Mouse (Mus musculus) G1E (cell line): ENCODE measurements around the gene Plekhg5. TPM values are rescaled to one million over a fixed set of nuclear protein-coding genes. Genes with fewer than 3 reads are reported as not detected.

Experiments
- ATAC-seq: 2 replicates; pipeline ENCODE4 v1.8.0; 2016; ENCODE audit warnings: mild to moderate bottlenecking; ENCODE audit not compliant: insufficient number of reproducible peaks, poor library complexity, low FRiP score, severe bottlenecking; ENCODE audit errors: extremely low read depth
- DNase-seq: peaks from one replicate; pipeline ENCODE4 v3.0.0; 2012; ENCODE audit warnings: low spot score
- H3K27me3 ChIP-seq: 2 replicates; pipeline ENCODE4 v1.6.1; 2012; ENCODE audit warnings: mild to moderate bottlenecking, low read length, inconsistent platforms; ENCODE audit not compliant: insufficient read depth
- H3K36me3 ChIP-seq: replicated peaks from 2 replicates; pipeline ENCODE3; 2012; ENCODE audit warnings: mild to moderate bottlenecking, inconsistent platforms
- H3K4me1 ChIP-seq: 2 replicates; pipeline ENCODE4 v1.6.1; 2012; ENCODE audit warnings: low read depth, low read length, inconsistent platforms, mixed read lengths; ENCODE audit not compliant: insufficient read depth
- H3K4me3 ChIP-seq: 2 replicates; pipeline ENCODE4 v1.5.1; 2012; ENCODE audit warnings: low read depth, mild to moderate bottlenecking, inconsistent platforms, low read length, moderate library complexity, mixed read lengths
- H3K9me3 ChIP-seq: replicated peaks from 2 replicates; pipeline ENCODE4 v1.6.1; 2012; ENCODE audit warnings: inconsistent platforms
- CTCF ChIP-seq: IDR thresholded peaks from 2 replicates; pipeline ENCODE4 v1.5.1; 2012; ENCODE audit warnings: low read depth, low read length, inconsistent platforms, mixed read lengths
- GATA1 ChIP-seq: IDR thresholded peaks from 2 replicates; pipeline ENCODE4 v1.6.1; 2012; ENCODE audit warnings: borderline replicate concordance, low read length, inconsistent platforms, mixed read lengths
- GATA2 ChIP-seq: IDR thresholded peaks from 2 replicates; pipeline ENCODE4 v1.6.1; 2012; ENCODE audit warnings: low read depth, low read length, inconsistent platforms, borderline replicate concordance
- POLR2AphosphoS5 ChIP-seq: IDR thresholded peaks from 2 replicates; pipeline ENCODE4 v1.6.1; 2012; ENCODE audit warnings: low read depth, low read length, inconsistent platforms; ENCODE audit not compliant: insufficient replicate concordance
- TAL1 ChIP-seq: conservative IDR thresholded peaks from 2 replicates; pipeline ENCODE4 v1.6.1; 2012; ENCODE audit warnings: low read depth, low read length, inconsistent platforms, mixed read lengths
- polyA plus RNA-seq: library from polyadenylated mRNA; stranded (reverse); fragments of >175 nt; gene quantifications from 2 replicates; pipeline ENCODE4 v1.2.3, GENCODE M21; 2012
- total RNA-seq, 2 experiments: library from RNA; stranded (forward) in 1 of 2; stranded (reverse) in 1 of 2; fragments of 200-1000 nt in 1 of 2; fragments of >200 nt in 1 of 2; fragmentation: Nextera tagmentation in 1 of 2; gene quantifications; 2 replicates each; pipeline ENCODE4 v1.2.3; 2014 to 2017

The Plekhg5 gene
- total and polyA plus RNA-seq, 3 experiments, result 1.7 to 4.0 (median 3.9) TPM

- no peak for DNase-seq
- TF ChIP-seq CTCF, result no peak
- no peak for TF ChIP-seq GATA1
- TF ChIP-seq GATA2, result no peak
- no peak for TF ChIP-seq POLR2AphosphoS5
- TF ChIP-seq TAL1, result no peak
- H3K4me3 ChIP-seq, result no peak overlapping the region
- ATAC-seq, result no peak
- peaks cover under 1% of the 10 kb centered on the region for H3K36me3 ChIP-seq
- peaks cover 39% of the 10 kb centered on the region for H3K27me3 ChIP-seq
- no peaks in the 10 kb centered on the region for H3K9me3 ChIP-seq
- peaks cover 10% of the 10 kb centered on the region for H3K4me1 ChIP-seq
These were observed 4.1 kb upstream of the Plekhg5 start for GRCm38 (mm10) chr4:152068166-152068724.

GRCm38 (mm10) chr4:152069245-152069644 lies 3.1 kb upstream of the Plekhg5 start:
- H3K4me3 ChIP-seq, result no peak overlapping the region
- H3K9me3 ChIP-seq, result no peaks in the 10 kb centered on the region
- TF ChIP-seq GATA1 (no peak), POLR2AphosphoS5 (no peak), GATA2 (no peak), TAL1 (no peak), CTCF (no peak)
- H3K36me3 ChIP-seq, result no peaks in the 10 kb centered on the region
- no peak for DNase-seq
- H3K27me3 ChIP-seq, result peaks cover 46% of the 10 kb centered on the region
- peaks cover 11% of the 10 kb centered on the region for H3K4me1 ChIP-seq
- no peak for ATAC-seq

- Histone ChIP-seq H3K4me3 (no peak overlapping the region), H3K9me3 (no peaks in the 10 kb centered on the region), H3K36me3 (no peaks in the 10 kb centered on the region), H3K27me3 (peaks cover 58% of the 10 kb centered on the region), H3K4me1 (peaks cover 11% of the 10 kb centered on the region)
- ATAC-seq (no peak), DNase-seq (no peak)
- TF ChIP-seq CTCF (no peak), GATA1 (no peak), POLR2AphosphoS5 (no peak), GATA2 (no peak), TAL1 (no peak)
These were observed 1.6 kb upstream of the Plekhg5 start for GRCm38 (mm10) chr4:152070494-152071396.

- Histone ChIP-seq H3K27me3 (peaks cover 77% of the 10 kb centered on the region), H3K4me3 (no peak overlapping the region), H3K9me3 (no peaks in the 10 kb centered on the region), H3K36me3 (no peaks in the 10 kb centered on the region), H3K4me1 (peaks cover 8% of the 10 kb centered on the region; the same call in 1 of the 2 replicates)
- DNase-seq (no peak), ATAC-seq (no peak)
- TF ChIP-seq GATA2 (no peak), CTCF (no peak), GATA1 (no peak), POLR2AphosphoS5 (no peak), TAL1 (no peak)
These were observed 357 bp downstream of the Plekhg5 start for GRCm38 (mm10) chr4:152072655-152073054.

GRCm38 (mm10) chr4:152073715-152074114 lies 1.4 kb downstream of the Plekhg5 start:
- DNase-seq (no peak), ATAC-seq (no peak)
- Histone ChIP-seq H3K4me3 (no peak overlapping the region), H3K4me1 (peaks cover 6% of the 10 kb centered on the region; the same call in 1 of the 2 replicates), H3K27me3 (peaks cover 69% of the 10 kb centered on the region), H3K36me3 (no peaks in the 10 kb centered on the region), H3K9me3 (no peaks in the 10 kb centered on the region)
- no peak for TF ChIP-seq GATA1
- no peak for TF ChIP-seq TAL1
- no peak for TF ChIP-seq CTCF
- TF ChIP-seq POLR2AphosphoS5, result no peak
- no peak for TF ChIP-seq GATA2

- TF ChIP-seq TAL1 (no peak), GATA2 (no peak), GATA1 (no peak), CTCF (no peak), POLR2AphosphoS5 (no peak)
- Histone ChIP-seq H3K4me3 (no peak overlapping the region), H3K36me3 (no peaks in the 10 kb centered on the region), H3K4me1 (peaks cover 6% of the 10 kb centered on the region; the same call in 1 of the 2 replicates), H3K27me3 (peaks cover 66% of the 10 kb centered on the region), H3K9me3 (no peaks in the 10 kb centered on the region)
- ATAC-seq (no peak), DNase-seq (no peak)
These were observed 2.2 kb downstream of the Plekhg5 start for GRCm38 (mm10) chr4:152074548-152074947.
